ENCODE assay signal across 9 mouse cellular contexts in genomic region chr1:45837736-45838135, GRCm38 (mm10). TPM values are rescaled to one million over a fixed set of nuclear protein-coding genes. Genes with fewer than 3 reads are reported as not detected.
DNase-seq lines count a peak whose midpoint lies in the region; ATAC-seq and TF ChIP-seq lines count a peak whose summit lies in the region.
"Had no signal": no experiment of that assay in that cellular context is flagged by ENCODE, and none has a peak within 500 bp of the region (broad histone marks: within the 10 kb centered on the region; RNA-seq: fewer than 3 reads in every experiment).

No protein-coding gene starts in this region.

- 45% methylated on average over 4 of the region's 4 CpGs for WGBS in intestine, embryonic 16.5 days
- 91% methylated on average over 4 of the region's 4 CpGs for WGBS in midbrain, embryonic 11.5 days

- peak; percentile 87 for DNase-seq in adrenal gland, adult 2 months
- peak; percentile 12 to 22 for DNase-seq in frontal cortex, postnatal 10 days (ENCODE audit: low spot score in 2 of 2)
- peak; percentile 28 to 64 for DNase-seq in left cerebral cortex, postnatal 14 days (ENCODE audit: low spot score in 2 of 2)
- peak; percentile 36 to 59 for DNase-seq in right cerebral cortex, postnatal 10 days (ENCODE audit: low spot score in 2 of 2)
- DNase-seq in thymus, adult 18-20 months, result no peak
- no peak for DNase-seq in midbrain, embryonic 11.5 days (ENCODE audit: low spot score, missing footprints)
- DNase-seq: liver, embryonic 13.5 days had no signal

- no peak overlapping the region for H3K27ac ChIP-seq in intestine, embryonic 16.5 days (ENCODE audit: low read length)
- no peak overlapping the region for H3K27ac ChIP-seq in midbrain, embryonic 11.5 days (ENCODE audit: low read depth, low read length)
- H3K27ac ChIP-seq: liver, embryonic 13.5 days had no signal

- H3K4me2 ChIP-seq in intestine, embryonic 16.5 days (ENCODE audit: low read depth, low read length), result no peak overlapping the region
- H3K4me2 ChIP-seq in midbrain, embryonic 11.5 days, result no peak overlapping the region
- H3K4me2 ChIP-seq: liver, embryonic 13.5 days had no signal

- H3K27me3 ChIP-seq in C2C12 (ENCODE audit: control insufficient read depth, insufficient read depth, insufficient read length), result no peaks in the 10 kb centered on the region
- H3K27me3 ChIP-seq in intestine, embryonic 16.5 days (replicated peaks; ENCODE audit: control insufficient read depth, insufficient read depth, low read length), result no peaks in the 10 kb centered on the region
- no peaks in the 10 kb centered on the region for H3K27me3 ChIP-seq in midbrain, embryonic 11.5 days (ENCODE audit: control insufficient read depth, insufficient read depth, low read length)
- H3K27me3 ChIP-seq: liver, embryonic 13.5 days had no signal

- intact Hi-C loops in left cerebral cortex, postnatal 14 days (cut with DNase I), result no loop called here

- H3K9ac ChIP-seq in intestine, embryonic 16.5 days (ENCODE audit: low read depth, low read length), result no peak overlapping the region
- H3K9ac ChIP-seq in midbrain, embryonic 11.5 days (ENCODE audit: low read length), result no peak overlapping the region
- H3K9ac ChIP-seq: liver, embryonic 13.5 days had no signal

- no peaks in the 10 kb centered on the region for H3K79me2 ChIP-seq in C2C12 (ENCODE audit: control insufficient read depth, insufficient read depth)

- ATAC-seq in intestine, embryonic 16.5 days, result peak; percentile 83
- ATAC-seq in midbrain, embryonic 11.5 days (ENCODE audit: low FRiP score), result no peak

- no peaks in the 10 kb centered on the region for H3K36me3 ChIP-seq in C2C12 (ENCODE audit: control insufficient read depth, insufficient read depth)
- H3K36me3 ChIP-seq in intestine, embryonic 16.5 days (ENCODE audit: control insufficient read depth, insufficient read depth, low read length), result no peaks in the 10 kb centered on the region
- H3K36me3 ChIP-seq in midbrain, embryonic 11.5 days (ENCODE audit: control insufficient read depth, insufficient read depth, low read length), result no peaks in the 10 kb centered on the region
- H3K36me3 ChIP-seq: liver, embryonic 13.5 days had no signal

- no peaks in the 10 kb centered on the region for H3K9me3 ChIP-seq in intestine, embryonic 16.5 days (ENCODE audit: control insufficient read depth, low read length)
- no peaks in the 10 kb centered on the region for H3K9me3 ChIP-seq in midbrain, embryonic 11.5 days (ENCODE audit: control insufficient read depth, low read length)
- H3K9me3 ChIP-seq: liver, embryonic 13.5 days had no signal

- no peaks in the 10 kb centered on the region for H3K4me1 ChIP-seq in intestine, embryonic 16.5 days (ENCODE audit: control insufficient read depth, insufficient read depth, low read length)
- H3K4me1 ChIP-seq in midbrain, embryonic 11.5 days (ENCODE audit: control insufficient read depth, insufficient read depth, low read length), result no peaks in the 10 kb centered on the region
- H3K4me1 ChIP-seq: liver, embryonic 13.5 days had no signal

- no peak overlapping the region for H3K4me3 ChIP-seq in C2C12 (ENCODE audit: insufficient read depth, poor library complexity, severe bottlenecking)
- no peak overlapping the region for H3K4me3 ChIP-seq in intestine, embryonic 16.5 days (ENCODE audit: low read length)
- no peak overlapping the region for H3K4me3 ChIP-seq in midbrain, embryonic 11.5 days (ENCODE audit: low read depth, low read length)
- H3K4me3 ChIP-seq: liver, embryonic 13.5 days had no signal

- no peaks in the 10 kb centered on the region for H3K79me3 ChIP-seq in C2C12 (ENCODE audit: low read depth)

- no peak overlapping the region for H3ac ChIP-seq in C2C12 (ENCODE audit: control insufficient read depth, insufficient read length, low read depth)

- TF ChIP-seq CTCF in C2C12 (IDR thresholded peaks at IDR 0.05; ENCODE audit: control insufficient read depth, insufficient read depth, insufficient read length), result no peak

TF ChIP-seq in C2C12, 6 proteins besides CTCF, POLR2A, EP300 and RAD21:
- peak; percentile 1 for TF ChIP-seq USF1 (IDR thresholded peaks at IDR 0.05; ENCODE audit: low read depth)
- no peak for TF ChIP-seq CEBPB (IDR thresholded peaks at IDR 0.05; ENCODE audit: low read depth)
- peak; percentile 65 for TF ChIP-seq MYOD1 (IDR thresholded peaks at IDR 0.05; ENCODE audit: control insufficient read depth, insufficient read length, low read depth)
- peak; percentile 62 for TF ChIP-seq MAX (IDR thresholded peaks at IDR 0.05)
- no peak for TF ChIP-seq MYOG (IDR thresholded peaks at IDR 0.05; ENCODE audit: control insufficient read depth, extremely low read depth, insufficient read length)
- no peak for TF ChIP-seq FOSL1 (IDR thresholded peaks at IDR 0.05; ENCODE audit: insufficient read depth, low read length, poor library complexity, severe bottlenecking)

RNA-seq across cellular contexts. Expression of gene Wdr75, which starts 42.8 kb away (rescaled TPM):
- polyA plus RNA-seq in C2C12 (2012; fragmentation: generic; extraction: Trizol), result 26.0 TPM
- total RNA-seq in adrenal gland, adult 2 months (2021), result 10 to 100 TPM; 42.3 to 43.4 TPM
- polyA plus RNA-seq in adrenal gland, adult 2 months (2012; rRNA removed), result 28.8 and 30.9 TPM in 2 replicates
- 45.4 and 51.3 TPM in 2 replicates for polyA plus RNA-seq in intestine, embryonic 16.5 days (2015; fragmentation: Nextera tagmentation; extraction: Ambion mirVana)
- total RNA-seq in left cerebral cortex, postnatal 14 days (2021), result 10 to 100 TPM; 37.1 to 38.3 TPM
- polyA plus RNA-seq in midbrain, embryonic 11.5 days (2014; fragmentation: Nextera tagmentation; extraction: Ambion mirVana), result 80.8 and 92.4 TPM in 2 replicates

RNA-seq across cellular contexts. Expression of gene Gm5269, which starts 52.3 kb away (rescaled TPM):
- polyA plus RNA-seq in C2C12 (2012; fragmentation: generic; extraction: Trizol), result not detected
- total RNA-seq in adrenal gland, adult 2 months (2021), result not detected
- not detected in 2 replicates for polyA plus RNA-seq in adrenal gland, adult 2 months (2012; rRNA removed)
- polyA plus RNA-seq in intestine, embryonic 16.5 days (2015; fragmentation: Nextera tagmentation; extraction: Ambion mirVana), result not detected in 2 replicates
- not detected for total RNA-seq in left cerebral cortex, postnatal 14 days (2021)
- polyA plus RNA-seq in midbrain, embryonic 11.5 days (2014; fragmentation: Nextera tagmentation; extraction: Ambion mirVana), result not detected in 2 replicates
- polyA plus RNA-seq: liver, embryonic 13.5 days had no signal

Comparison
In these comparisons a context has a peak if more than half of its experiments do, and no peak if none do; other contexts are left out.
1. DNase-seq: peak in adrenal gland, adult 2 months (single experiment), frontal cortex, postnatal 10 days (2 of 2), left cerebral cortex, postnatal 14 days (2 of 2) and right cerebral cortex, postnatal 10 days (2 of 2); none in thymus, adult 18-20 months (0 of 2) and midbrain, embryonic 11.5 days (single experiment).